Mouse (Mus musculus) spleen, embryonic (tissue): ENCODE measurements at regions not wholly inside any gene's neighbourhood (a gene's known extent, or its start where the extent isn't known, plus 50 kb on each side); places are given as distances from the start of the nearest gene placed in this dataset.

ENCODE experiments used
- CTCF ChIA-PET: fragments of 350-600 bp; sonication (Branson Sonifier 250); formaldehyde crosslinking; loops from one replicate; lab custom pipeline; 2022; lab: Charles Lee

DNA sequence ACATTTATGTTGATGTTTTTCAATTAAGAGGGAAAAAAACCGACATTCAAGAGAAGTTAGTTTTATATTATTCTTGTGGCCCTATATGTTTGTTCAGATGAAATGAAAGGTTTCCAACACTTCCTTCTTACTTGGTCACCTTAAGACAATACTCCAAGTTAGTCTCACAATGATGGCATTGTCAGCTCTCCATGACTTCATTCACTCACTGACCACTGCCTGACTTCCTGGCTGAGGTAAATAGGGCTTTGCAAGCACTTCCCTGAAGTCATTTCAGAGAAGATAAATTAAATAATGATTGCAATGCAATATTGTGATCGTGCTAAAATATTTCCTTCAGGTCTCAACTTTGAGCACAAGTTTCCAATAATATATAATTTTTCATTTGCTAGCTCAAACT, 197.9 kb upstream of the Cep162 start:
- CTCF ChIA-PET: no interaction called here

DNA sequence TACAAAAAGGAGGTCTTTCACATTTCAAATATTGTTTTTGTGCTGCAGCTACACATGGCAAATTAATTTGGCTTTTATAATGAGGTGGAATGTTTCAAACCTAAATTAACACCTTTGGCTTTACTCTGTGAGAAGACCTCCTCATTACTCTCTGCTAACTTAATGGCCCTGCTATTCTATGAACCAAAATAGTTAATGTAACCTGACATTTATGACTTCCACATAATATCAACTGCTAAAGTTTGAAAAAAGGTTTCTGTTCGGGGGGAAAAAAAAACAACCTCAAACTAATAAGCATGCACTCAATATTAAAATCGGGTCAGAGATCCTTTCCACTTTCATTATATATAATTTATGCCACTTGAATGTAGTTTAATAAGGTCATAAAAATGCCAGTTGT, 197.2 kb upstream of the Cep162 start:
- CTCF ChIA-PET: no interaction called here

DNA sequence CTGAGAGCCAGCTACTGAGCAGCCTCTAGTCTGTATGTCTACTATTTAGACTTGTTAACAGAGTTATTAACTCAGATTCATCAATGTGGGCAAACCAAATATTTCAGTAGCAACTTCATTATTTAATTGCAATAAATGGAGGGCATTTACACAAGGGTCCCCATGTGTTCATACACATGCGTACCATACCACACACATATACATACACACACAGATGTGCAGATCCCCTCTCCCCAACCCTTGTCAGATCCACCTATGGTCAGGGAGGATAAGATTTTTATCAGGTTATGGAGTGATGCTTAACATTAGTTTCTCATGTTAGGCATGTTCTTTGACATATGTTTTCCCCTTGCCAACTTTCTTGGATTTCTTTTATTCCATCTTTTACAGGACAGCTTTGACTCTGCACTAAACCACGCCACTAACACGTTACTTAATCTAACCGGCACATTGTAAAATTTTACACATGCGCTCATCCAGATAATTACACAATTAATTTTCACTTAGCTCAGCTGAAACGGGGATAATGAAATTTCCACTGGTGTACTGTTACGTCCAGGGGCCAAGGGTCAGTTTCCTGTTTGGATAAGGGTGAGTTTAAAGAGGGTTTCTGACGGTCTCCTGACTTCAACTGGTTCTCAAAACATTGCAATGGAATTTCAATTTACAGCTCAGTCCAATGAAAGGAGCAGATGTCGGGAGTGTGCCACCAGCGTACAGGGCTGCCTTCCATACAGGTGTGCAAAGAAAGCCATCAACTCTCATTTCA, 188.3 kb upstream of the Cep162 start:
- CTCF ChIA-PET: no interaction called here

DNA sequence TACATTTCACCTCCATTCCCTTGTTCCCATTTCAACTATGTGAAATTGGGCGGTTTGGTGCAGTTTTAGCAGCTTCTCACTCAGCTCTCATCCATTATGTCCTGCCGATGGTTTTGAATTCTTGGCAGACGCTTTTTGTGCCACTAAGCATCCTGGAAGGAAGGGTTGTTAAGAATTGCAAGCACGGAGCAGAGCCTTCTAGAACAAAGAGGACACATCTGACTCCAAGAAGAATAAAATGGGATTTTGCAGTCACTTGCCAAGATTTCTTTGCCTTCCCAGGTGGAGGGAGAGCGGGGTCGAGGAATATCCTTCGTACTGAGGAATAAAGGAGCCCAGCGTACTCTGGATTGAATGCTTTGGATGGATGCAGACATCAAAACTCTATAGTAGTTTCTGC, 176.7 kb upstream of the Cep162 start:
- CTCF ChIA-PET: no interaction called here

DNA sequence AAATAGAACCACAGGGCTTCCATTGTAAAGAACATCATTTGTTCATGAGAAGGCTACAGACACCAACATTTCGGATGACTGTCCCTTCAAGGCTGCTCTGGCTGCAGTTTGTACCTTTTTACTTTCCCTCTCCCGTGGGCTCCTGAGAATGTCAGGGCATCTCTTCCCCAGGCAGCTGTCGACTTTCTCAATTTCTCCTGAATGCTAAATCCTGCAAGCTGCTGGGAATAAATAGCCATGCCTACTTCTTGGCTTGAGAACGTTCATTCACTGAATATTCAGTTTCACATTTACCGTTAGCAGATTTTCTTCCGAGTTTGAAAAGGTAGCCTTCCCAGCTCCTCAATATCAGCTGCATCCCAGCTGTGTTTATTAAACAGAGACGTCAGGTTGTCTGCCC, 176.2 kb upstream of the Cep162 start:
- CTCF ChIA-PET: no interaction called here

DNA sequence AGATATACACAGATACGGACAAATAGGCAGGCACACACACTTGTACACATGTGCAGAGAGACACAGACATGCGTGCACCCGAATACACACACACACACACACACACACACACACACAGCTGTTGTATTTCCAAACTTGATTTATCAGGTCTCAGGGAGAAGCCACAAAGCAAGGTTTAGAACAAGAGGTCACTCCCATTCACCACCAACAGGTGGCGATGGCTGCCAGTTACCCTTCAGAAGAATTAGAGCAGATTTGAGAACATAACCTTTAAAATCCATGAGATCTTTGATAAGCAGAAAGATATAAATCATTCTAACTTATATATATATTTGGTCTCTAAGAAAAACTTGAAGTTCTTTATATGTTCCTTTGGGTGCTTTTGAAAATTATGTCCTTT, 169.9 kb upstream of the Cep162 start:
- CTCF ChIA-PET: no interaction called here

DNA sequence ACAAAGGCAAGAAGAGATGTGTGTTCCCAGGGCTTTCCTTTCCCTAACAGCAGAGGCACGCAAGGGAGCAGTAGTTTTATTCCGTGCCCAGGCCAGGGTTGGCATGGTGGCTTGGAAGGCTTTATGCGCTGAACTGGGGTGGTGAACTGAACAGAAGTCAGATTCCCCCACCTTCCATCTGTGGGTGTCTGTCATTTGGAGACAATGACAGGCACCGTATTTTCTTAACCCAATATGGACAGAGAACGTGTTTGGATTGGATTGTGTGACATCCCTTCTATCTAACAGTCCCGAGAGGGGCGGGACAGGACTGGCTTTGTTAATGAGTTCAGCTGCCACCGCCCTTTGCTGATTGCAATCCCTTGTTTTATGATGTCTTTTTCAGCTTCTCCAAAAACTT, 165.8 kb upstream of the Cep162 start:
- CTCF ChIA-PET: no interaction called here

DNA sequence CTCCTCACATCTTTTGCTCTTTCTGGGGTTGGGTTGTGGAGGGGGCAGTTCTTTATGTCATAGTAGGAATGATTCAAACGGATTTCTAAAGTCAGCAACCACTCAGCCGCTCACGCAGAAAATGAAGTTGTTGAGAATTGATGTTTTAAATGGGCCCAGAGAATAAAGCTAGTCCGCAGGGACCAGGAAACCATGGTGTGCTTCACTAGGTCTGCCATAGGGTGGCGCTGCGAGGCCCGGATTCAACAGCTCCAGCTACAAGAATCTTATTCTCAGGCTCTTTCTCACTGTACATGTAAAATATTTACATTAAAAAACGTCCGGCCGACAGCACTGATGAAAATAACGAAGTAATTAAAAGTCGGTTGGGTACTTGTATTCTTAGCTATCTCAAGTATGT, 164.0 kb upstream of the Cep162 start:
- CTCF ChIA-PET: no interaction called here

DNA sequence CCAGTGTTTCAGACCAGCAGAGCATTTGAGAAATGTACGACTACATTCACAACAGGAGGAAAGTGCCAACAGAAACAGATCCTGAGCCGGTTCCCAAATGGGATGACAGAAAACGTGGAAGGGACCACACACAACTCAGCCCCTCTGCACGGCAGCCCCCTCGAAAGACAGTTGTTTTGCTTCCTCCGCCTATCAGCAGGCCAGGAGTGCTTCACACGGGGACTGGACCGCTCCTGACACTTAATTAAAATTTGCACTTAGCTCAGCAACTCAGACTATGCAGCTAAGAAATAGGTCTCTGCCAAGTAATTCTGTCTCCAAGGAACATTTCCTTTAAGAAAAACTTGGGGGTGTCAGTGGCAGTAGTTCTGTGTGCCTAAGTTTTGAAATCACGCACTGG, 157.6 kb upstream of the Cep162 start:
- CTCF ChIA-PET: no interaction called here

DNA sequence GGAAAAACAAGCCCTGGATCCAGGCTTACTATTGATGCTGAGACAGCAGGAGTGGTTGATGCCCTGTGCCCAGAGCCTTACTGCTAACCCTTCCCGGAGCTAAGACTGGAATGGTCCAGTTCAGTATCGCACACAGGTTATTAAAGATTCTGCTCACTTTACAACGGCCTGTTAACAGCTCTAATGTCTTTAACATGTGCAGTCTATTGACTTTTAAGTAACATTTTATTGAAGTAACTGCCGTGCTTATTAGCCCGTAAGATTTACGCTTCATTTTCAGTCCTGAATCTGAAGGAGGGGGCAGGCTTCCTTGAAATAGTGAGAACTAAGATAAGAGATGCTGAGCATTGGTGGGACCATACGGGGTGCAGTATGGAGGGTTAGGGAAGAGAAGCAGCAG, 155.7 kb upstream of the Cep162 start:
- CTCF ChIA-PET: no interaction called here

DNA sequence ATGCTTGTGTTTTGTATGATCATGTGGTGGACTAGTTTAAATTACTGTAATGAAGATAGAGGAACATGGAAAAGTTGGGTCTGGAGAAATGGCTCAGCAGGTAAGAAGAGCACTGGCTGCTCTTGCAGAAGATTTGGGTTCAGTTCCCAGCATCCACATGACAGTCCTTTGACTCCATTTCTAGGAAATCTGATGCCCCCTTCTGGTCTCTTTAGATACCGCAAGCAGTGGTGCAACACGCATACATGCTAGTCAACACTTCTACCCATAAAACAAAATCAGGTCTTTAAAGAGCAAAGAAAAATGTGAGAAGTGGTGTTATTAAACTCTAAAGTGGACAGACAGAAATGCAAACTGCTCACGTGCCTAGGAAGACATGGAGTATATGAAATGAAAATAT, 154.4 kb upstream of the Cep162 start:
- CTCF ChIA-PET: no interaction called here

DNA sequence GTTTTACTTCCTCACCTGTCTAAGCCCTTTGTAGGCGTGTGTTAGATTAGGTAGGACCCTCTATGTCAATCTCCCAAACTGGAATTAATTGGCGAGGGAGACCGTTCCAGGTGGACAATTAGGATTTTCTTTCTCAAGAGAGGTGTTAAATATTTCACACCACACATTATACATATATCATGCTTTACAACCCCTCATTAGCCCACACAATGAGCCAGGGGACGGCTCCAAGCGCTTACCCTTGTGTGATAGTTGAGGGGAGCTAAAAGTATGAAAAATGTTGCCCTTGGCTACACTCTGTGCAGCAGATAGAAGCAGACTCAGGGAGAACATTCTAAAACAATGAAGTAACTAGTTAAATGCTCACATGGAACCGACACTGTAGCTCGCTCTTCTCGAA, 153.5 kb upstream of the Cep162 start:
- CTCF ChIA-PET: no interaction called here

DNA sequence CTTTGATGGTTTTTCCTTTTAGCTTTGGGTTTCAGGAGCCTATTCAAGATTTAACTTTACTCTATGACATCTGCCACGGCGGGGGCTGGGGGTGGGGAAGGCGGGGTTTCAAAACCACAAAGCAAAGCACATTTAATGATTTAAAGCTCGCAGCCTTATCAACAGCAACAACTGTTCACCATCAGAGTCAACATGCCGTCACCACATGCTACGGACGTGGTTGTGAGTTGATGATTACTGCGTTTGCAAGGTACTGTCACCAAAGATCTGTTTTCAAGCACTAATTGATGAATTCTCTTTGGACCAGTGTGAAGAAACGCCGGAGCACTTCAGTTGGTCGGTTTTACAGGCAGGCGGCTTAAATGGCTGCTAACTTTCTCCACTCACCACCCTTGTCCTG, 151.1 kb upstream of the Cep162 start:
- CTCF ChIA-PET: no interaction called here

DNA sequence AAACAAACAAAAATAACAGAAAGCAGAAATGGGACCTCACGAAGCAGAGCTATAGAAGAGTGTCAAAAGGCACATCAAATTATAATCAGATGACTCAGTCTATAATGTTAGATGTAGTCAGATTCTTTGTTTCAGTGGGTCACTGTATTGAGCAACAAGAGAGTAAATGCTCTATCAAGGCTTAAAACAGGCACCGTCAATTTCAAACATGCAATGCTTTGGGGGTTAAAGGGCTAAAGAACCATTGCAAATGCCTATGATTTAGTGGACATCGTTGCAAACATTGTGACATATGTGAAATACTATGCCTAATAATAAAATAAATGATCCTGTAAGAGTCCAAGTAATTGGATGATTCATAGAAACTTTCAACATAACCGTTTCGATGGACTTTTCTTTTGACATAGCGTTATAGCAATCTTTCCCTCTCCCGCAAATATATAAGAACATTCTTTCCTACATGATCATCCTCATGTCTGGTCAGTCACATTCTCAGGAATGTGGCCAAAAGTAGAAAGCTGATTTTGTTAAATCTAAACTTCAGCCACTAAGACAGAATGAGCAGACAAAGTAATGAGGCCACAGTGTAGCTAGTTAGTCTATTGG, 149.9 kb upstream of the Cep162 start:
- CTCF ChIA-PET: no interaction called here

DNA sequence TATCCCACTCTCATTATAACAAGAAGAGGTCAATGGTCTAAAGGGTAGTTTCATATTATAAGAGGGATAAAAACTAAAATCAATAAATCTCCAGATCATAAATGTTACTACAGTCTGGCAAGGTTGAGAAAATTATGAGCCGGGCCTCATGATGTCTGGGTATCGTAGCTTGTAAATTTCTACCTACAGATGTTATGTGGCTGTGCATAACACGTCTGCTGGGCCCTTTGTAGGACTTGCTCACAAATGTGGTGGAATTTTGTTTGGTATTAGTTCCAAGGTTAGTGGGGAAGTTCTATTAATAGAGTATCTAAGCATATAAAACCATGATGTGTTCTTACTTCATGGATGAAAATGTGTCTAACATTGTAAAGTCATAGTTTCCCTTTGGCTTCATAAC, 146.7 kb upstream of the Cep162 start:
- CTCF ChIA-PET: interaction anchor here (0.7 kb wide), 1 partner anchor 172 kb away, joined by 20 read pairs; no protein-coding TSS in a partner anchor

DNA sequence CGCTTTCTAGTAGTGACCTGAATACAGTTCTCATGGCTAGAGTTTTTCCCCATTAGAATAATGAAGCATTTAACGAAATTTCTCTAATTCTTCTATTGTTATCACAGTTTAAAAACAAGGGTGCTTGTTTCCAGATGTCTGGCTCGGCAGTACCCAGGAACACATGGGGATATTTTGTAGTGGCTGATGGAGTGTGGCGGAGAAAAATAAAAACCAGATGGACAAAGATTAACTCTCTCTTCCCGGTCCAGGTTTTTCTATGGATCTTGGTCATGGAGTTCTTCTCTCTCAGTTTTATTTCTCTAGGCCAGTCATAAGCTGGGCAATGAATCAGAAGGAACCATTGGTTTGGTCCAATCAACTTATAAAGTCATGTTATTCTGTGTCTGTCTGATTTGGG, 132.2 kb upstream of the Cep162 start:
- CTCF ChIA-PET: interaction anchor here (0.5 kb wide), 1 partner anchor 20 kb away, joined by 5 read pairs; no protein-coding TSS in a partner anchor

DNA sequence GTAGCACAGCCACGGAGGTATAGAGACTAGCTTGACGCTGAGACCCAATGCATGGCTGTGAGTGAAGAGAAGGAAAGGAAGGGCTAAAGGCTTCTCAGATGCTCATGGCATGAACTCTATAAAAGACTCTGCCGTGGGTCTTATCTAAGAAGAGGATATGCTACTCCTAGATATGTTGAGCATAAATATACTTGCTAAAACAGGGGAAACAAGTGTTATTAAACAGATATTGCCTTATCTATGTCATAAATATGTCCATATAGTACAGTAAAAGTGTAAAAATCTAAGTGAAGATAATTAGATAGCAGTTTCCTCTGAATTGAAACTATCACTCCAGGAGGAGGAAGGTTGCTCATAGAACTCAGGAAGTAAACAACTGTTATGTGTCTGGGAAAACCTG, 128.2 kb upstream of the Cep162 start:
- CTCF ChIA-PET: no interaction called here

DNA sequence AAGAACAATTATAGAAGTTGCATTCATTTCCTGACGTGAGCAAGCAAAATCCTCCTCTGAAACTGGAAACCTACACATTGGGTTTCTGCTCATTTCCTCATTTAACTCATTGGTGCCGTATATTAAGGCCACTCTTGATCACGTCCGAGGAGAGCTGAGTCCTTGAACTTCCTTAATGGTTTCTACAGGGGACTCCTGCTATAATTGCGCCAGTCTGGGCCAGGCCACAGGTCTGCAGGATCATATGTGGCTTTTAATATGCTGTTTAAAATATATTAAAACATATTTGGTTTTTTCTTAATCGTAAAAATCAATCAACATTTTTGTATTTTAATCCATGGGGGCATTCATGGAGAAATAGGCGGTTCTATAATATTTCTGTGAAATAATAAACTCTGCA, 122.6 kb upstream of the Cep162 start:
- CTCF ChIA-PET: no interaction called here

DNA sequence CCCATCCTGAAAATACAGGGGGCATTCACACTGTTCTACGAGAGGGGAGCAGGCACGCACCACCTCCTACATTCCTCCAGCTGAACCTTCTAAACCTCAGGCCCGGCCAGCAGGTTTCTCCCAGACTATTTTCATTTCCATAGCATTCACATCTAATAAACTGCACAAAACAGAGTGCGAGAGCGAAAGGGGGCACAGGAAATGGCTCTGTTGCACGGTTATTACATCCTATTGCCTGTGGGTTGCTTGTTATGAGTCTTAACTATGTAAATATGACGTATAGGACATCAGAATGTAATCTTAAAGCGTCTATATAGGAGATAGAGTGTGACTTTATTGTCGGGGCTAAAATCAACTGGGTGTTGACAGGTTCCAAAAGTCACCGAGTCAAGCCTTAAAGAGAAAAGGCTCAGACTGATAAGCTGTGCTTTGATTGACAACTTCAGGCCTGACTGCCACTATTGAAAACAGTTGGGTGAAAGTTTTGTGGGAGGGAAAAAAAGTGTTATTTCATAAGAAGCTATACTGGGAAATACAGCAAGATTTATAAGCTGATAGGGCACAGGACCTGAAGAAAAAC, 121.5 kb upstream of the Cep162 start:
- CTCF ChIA-PET: no interaction called here

DNA sequence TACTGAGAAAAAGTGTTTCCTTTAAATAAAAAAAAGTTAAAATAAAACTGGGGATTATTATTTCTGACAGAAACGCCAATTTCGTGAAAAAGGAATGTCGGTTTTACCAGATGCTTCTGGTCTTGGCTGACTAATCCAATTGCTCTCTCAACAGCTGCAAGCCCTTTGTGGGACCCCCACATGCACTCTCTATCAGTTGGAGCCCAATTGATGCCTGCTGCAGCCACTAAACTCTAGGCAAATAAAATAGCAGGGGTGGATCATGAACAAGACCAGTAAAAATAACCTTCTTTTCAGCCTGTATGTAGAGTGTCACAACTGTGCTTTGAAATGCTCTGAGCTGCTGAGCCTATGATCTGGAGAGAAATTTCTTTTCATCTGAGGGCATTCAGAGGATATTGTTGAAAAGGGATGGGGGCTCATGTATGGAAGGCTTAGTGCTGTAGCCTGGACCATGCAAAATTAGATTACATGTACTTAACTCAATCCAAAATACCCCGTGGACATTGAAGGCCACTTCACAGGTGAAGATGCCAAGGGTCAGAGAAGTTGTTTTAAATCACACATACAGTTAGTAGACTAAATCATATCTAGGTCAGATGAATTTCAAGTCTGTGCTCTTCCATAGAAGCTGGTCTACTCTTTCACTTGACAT, 117.0 kb upstream of the Cep162 start:
- CTCF ChIA-PET: no interaction called here

DNA sequence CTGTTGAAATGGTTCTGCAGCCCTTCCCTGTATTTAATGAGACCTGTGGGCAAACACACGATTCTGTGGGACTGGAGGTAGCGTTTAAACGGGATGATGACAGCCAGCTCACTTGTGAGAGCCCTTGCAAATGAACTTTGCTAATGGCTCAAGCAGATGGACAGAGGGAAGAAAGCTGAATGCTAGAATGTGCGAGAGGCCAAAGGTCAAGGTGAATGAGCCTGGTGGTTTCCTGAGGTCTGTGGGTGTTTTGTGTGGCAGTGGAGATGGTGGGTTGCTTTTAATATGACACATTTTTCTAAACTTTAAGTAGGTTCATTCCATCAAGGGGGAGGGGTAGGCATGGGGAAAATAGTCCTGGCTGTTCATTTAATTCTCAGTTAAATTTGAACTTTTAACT, 113.7 kb upstream of the Cep162 start:
- CTCF ChIA-PET: no interaction called here

DNA sequence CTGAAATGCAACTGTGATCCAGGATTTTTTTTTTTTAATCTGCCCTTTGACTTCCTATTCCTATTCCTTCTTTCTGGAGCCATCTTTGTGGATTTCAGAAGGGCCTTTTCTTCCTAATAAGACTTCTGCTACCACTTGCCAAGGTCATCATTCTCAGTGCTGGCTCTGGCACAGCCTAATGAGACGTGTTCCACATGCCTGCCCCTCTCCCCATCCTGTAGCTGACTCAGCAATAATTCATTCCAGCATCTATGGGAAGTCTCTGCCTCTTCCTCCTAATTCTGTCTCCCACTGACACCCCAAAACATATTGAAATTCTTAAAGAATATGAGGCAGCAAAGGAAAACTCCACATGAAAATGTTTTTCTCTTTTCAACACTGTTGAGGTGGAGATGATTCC, 91.7 kb upstream of the Cep162 start:
- CTCF ChIA-PET: no interaction called here
